Mouse (Mus musculus): ENCODE data around the gene Camkk1.

GRCm38 (mm10) chr11:73078615-73079014 is 59.8 kb downstream of the Camkk1 start:
- no peak for TF ChIP-seq CTCF (IDR thresholded peaks at IDR 0.05; ENCODE audit: control insufficient read depth, insufficient read depth, low read length)
- no peak for TF ChIP-seq POLR2A (IDR thresholded peaks at IDR 0.05; ENCODE audit: borderline replicate concordance, control insufficient read depth, low read depth, low read length)
